Mouse (Mus musculus) thymus, adult 18-20 months (tissue): ENCODE results near the gene Nat8f1.
"Not testable (repeated sequence)": the region's sequence is repeated elsewhere in the genome, so short reads cannot be mapped to it uniquely, and the experiment has no call there.

Experiments
- DNase-seq, 2 experiments: peaks; one replicate each; pipeline ENCODE4 v3.0.0; 2022; ENCODE audit warnings: mixed read lengths in 2 of 2

Gene Nat8f1

DNA sequence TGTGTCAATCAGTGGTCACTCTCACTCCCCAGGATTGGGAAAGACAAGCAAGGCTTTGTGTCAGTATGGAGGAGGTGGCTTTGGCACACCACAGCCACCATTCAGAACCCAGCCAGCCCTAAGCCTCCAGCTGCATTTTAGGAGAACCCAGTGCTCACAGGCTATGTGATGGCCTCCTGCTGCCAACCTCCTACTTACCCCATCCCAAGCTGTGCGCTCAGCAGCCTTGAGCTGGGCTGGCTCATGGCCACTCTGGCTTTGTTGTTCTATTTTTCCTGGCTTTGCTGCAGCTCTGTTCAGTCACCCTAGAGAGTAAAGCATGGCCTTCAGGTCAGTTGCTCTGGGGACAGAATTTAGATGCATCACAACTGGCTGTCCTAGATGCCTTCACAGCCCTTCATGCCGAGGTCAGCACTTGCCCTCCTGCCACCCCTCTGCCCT is 8.6 kb downstream of the Nat8f1 start:
- DNase-seq, result not testable (repeated sequence)

DNA sequence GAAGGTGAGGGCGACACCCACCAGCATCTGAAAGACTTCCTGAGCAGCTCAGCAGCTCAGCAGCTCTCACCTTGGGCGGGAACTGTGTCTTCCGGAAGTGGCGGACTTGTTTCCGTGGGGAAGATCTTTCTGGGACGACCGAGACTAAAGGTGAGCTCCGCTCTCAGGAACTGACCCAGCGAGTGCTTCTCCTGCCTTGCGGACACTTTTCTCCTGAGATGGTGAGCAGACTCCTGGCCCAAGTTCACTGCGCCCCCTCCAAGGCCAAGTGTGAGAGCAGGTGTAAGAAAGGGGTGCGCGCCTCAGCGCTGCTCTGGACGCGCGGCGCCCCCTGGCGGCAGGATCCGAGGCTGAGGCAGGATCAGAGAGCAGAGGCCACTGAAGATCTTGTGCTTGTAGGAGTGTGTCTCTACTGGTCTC is 10.8 kb downstream of the Nat8f1 start, which contains the start of gene Nat8f4:
Gene Nat8f4 (minus strand): TSS at position 243 of the 420 bp plus-strand sequence.
- peak; percentile 66 to 73 for DNase-seq

GRCm38 (mm10) chr6:85902303-85902702 is 13.2 kb downstream of the Nat8f1 start:
- DNase-seq, result no peak

- DNase-seq, result not testable (repeated sequence)
Observed at GRCm38 (mm10) chr6:85898596-85899475, 16.7 kb downstream of the Nat8f1 start.

DNA sequence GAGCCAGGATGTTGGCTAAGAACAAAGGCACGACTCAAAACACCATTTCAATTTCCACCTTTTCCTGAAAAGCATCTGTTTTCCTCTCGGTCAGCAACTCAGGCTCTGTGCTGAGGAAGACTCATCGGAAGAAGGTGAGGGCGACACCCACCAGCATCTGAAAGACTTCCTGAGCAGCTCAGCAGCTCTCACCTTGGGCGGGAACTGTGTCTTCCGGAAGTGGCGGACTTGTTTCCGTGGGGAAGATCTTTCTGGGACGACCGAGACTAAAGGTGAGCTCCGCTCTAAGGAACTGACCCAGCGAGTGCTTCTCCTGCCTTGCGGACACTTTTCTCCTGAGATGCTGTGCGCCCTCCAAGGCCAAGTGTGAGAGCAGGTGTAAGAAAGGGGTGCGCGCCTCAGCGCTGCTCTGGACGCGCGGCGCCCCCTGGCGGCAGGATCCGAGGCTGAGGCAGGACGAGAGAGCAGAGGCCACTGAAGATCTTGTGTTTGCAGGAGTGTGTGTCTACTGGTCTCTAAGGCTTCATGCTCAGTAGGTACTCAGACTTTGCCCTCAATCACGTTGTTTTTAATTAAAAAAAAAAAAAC is 20.3 kb downstream of the Nat8f1 start:
- not testable (repeated sequence) for DNase-seq

DNA sequence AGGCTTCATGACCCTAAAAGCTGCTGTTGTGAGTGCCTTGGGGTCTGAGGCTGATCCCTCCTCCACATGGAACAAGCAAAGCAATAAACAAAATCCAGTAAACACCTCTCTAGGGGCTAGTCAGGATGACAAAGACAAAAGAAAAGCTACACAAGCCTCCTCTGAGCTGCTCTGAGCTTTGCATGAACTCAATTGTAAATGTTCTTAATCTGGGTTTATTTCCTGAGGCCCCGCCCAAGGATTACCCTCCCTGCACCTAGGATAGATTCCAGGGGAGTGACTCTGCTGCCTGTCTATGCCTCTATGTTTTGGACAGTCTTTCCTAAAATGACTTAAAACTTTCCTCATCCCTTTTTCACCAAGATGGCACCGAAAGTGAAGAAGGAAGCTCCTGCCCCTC is 26.5 kb downstream of the Nat8f1 start:
- no peak for DNase-seq

DNA sequence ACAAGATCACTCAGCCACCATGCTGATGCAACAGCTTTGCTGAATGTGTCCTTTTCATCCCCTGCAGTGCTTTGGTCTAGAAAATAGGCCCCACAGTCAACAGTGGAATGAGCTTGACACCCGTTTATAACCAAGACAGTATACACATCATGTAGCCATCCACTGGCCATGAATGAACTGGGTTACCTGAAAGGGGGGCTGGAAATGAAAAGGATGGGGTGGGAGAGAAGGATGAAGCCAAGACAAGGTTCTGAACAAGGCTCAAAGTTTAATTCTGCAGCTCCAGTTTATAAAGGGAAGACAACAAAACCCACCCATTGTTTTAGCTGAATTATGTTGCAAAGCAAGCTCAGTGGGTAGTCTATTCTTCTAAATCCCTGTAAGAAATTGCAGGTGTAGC is 31.2 kb downstream of the Nat8f1 start:
- no peak for DNase-seq

DNA sequence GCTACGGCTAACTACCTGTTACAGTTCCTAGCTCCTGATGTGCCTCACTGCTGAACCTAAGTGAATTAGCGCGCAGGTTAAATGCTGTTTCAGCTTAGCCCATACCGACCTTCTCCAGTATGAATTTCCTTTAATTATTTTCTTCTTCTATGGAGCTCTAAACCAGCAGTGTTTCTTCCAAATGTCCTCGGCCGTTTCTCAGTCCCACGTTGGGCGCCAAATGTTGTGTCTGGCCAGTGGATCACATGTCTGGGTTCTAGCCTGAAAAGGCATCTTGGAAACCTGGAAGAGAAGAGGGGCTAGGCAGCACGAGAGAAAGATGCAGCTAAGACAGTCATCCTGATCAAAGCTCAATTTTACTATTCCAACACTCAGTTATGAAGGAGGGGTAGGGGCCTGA is 32.2 kb downstream of the Nat8f1 start:
- DNase-seq, result not testable (repeated sequence)

DNA sequence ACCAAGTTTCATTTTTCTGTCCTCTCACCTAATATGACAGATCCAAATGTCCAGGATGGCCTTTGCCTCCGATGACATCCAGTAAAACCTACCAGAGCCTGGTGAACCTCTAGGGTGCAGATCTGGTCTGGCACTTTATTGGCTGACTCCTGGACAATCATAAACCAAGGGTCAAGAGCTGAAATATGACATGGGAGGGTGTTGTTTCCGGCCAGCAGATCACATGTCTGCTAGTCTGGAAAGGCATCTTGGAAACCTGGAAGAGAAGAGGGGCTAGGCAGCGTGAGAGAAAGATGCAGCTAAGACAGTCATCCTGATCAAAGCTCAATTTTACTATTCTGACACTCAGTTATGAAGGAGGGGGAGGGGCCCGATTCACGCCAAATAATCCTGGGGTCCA is 46.5 kb downstream of the Nat8f1 start, which contains the start of gene Nat8f2:
Gene Nat8f2 (minus strand): TSS at position 153 of the 400 bp plus-strand sequence.
- not testable (repeated sequence) for DNase-seq

- no peak for DNase-seq
Observed at GRCm38 (mm10) chr6:85867726-85868690, 47.5 kb downstream of the Nat8f1 start.

GRCm38 (mm10) chr6:85866995-85867394 is 48.5 kb downstream of the Nat8f1 start:
- DNase-seq, result not testable (repeated sequence)

GRCm38 (mm10) chr6:85866166-85866565 is 49.3 kb downstream of the Nat8f1 start:
- DNase-seq, result not testable (repeated sequence)

DNA sequence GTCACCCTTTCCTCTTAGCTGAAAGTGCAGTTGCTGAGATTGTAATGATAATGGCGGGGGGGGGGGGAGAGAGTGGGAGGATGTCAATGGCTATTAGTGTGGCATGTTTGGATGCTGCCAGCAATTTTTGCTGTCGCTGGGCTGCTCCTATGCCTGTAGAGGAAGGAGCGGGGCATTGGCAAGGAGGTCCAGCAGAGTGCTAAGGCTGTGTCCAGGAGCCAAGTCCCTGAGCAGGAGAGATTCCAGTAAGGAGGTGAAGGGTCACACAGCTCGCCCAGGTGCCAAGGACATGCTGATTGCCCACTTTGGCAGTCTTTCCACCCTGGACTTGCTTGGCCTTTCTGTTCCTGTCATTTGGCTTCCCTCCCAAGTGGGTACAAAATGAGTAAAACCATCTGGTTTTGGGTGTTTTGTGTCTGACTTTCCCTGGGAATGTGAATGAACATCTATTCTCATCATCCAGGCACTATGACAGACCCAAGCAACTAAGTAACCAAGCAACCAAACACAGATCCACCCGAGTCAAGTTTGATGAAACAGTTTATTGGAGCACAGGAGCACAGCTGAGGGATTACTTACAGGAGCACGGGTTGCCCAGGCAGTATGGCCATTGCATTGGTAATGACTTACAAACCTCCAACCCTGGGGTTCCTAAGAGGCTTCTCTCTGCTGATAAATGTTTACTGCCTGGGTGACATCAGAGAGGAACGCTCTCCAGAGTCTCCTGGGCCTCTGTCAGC is 50.4 kb downstream of the Nat8f1 start:
- DNase-seq, result not testable (repeated sequence)

DNA sequence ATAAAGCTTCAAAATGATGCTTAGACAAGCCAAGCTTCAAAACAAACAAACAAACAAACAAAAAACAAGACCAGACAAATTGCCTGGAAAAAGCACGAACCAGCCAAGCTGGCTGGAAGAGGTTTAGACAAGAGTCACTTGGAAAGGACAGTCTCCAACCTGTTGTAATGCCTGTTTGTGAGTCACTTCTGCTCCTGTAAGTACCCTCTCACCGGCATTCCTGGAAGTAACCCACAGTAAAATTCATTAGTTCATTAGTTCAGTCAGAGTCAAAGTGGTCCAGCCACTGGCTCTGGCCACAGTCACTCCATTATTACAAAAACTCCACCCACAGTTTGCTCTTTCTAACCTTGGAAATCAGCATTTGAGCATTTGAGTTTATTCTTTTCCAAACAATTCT is 51.6 kb downstream of the Nat8f1 start:
- DNase-seq, result no peak

GRCm38 (mm10) chr6:85863136-85863535 is 52.4 kb downstream of the Nat8f1 start:
- no peak for DNase-seq

- DNase-seq, result no peak
Observed at GRCm38 (mm10) chr6:85862565-85862964, 52.9 kb downstream of the Nat8f1 start.

- DNase-seq, result no peak
Observed at GRCm38 (mm10) chr6:85861247-85861646, 54.2 kb downstream of the Nat8f1 start.
